Mouse (Mus musculus) bone marrow, adult 2 months (tissue): ENCODE results near the gene Larp7.

Source experiments
- CTCF ChIP-seq: fragments of 200-500 bp; IDR thresholded peaks from 2 replicates; pipeline ENCODE4 v1.5.1; 2011; ENCODE audit warnings: low read length, control low read depth; ENCODE audit not compliant: control insufficient read depth, insufficient read depth
- POLR2A ChIP-seq: fragments of 200-500 bp; IDR thresholded peaks from 2 replicates; pipeline ENCODE4 v1.6.1; 2011; ENCODE audit warnings: low read depth, mild to moderate bottlenecking, control low read depth, low read length, borderline replicate concordance; ENCODE audit not compliant: control insufficient read depth

DNA sequence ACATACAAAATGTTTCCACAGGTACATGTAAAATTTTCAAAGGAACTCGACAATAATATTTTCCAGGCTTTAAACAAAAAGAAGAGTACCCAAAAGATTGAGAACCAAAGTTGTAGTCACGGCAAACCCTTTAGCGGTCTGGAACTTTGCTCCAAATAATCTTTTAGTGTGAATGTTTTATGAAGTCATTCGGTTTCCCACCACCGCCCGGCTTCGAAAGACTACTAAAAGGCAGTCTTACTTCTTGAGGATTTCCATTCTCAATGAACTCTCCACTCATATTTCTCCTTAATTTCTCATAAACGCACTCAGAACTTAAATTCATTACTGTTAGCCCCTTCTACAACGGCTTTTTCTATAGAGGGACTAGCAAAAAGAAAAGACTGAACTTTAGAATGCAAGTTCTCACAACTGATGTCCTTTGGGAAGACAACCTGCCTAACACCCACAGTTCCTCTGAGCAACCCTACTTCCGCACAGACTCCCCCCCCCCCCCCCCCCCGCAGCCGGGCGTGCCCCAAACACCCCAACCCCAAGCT lies 646 bp downstream of the Larp7 start:
- no peak for TF ChIP-seq CTCF
- TF ChIP-seq POLR2A, result no peak
